Comparison of ENCODE assay signal across 9 mouse cellular contexts in the genomic region with DNA sequence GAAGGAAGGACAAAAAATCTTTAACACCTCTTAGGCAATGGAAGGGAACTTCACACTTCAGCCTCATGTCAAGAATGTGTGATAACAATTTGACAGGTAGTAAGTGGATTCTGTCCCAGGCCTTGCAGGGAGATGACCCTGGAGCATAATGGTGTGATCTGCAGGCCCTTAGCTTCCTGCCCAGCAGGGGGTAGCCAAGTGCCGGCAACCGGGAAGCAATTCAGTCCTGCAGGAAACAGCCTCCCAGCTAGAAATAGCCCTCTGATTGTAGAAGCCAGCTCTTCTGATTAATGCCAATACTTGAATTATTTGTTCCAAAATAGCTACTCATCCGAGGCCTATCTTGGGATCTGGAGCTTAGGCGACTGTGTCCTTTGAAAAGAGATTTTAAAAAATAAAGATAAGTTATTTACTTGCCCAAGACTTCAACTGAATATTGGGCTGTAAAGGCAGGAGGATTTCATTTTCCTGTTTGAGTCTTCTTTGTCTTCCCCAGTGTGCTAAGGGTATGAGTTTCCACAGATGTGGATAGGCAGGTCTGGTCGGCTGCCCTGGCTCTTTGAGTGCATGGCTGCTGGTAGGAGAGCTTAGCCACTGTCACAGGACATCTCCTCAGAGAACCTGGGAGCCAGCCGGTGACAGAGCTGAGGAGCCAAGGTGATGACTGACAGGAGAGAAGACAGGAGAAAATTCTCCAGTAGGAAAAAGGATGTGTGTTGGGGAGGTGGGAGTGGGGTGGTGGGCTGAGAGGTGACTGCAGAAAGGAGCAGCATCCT.
A peak's percentile ranks its signal among the peaks of the same experiment; 100 is the strongest.
DNase-seq lines count a peak whose midpoint lies in the region; ATAC-seq lines count a peak whose summit lies in the region.
"Had no signal": no experiment of that assay in that cellular context is flagged by ENCODE, and none has a peak within 500 bp of the region (broad histone marks: within the 10 kb centered on the region; RNA-seq: fewer than 3 reads in every experiment).

No protein-coding gene starts in this region.

- H3K36me3 ChIP-seq in hindbrain, embryonic 10.5 days: no peaks in the 10 kb centered on the region
- H3K36me3 ChIP-seq: embryonic facial prominence, embryonic 15.5 days had no signal

- peak; percentile 78; the same call in 1 of the 2 replicates for ATAC-seq in megakaryocyte-erythroid progenitor cell, adult 5-6 weeks (replicated peaks; ENCODE audit: low FRiP score, low TSS enrichment, poor library complexity, severe bottlenecking)

- peak overlapping the region; percentile 79 for H3K27ac ChIP-seq in hindbrain, embryonic 10.5 days
- H3K27ac ChIP-seq: embryonic facial prominence, embryonic 15.5 days had no signal

- 26% methylated on average over 6 of the region's 6 CpGs for WGBS in hindbrain, embryonic 10.5 days

- peak; percentile 18 for DNase-seq in WW6 (ENCODE audit: low read depth, low spot score)
- peak; percentile 81 to 83 for DNase-seq in cerebellum, postnatal 10 days
- peak; percentile 5 to 31 for DNase-seq in frontal cortex, postnatal 14 days (ENCODE audit: low spot score in 2 of 2)
- peak; percentile 71 for DNase-seq in hindbrain, embryonic 10.5 days (ENCODE audit: low spot score)
- peak; percentile 27 to 51 for DNase-seq in layer of hippocampus, postnatal 10 days (ENCODE audit: low spot score in 2 of 2)
- DNase-seq in right cerebral cortex, postnatal 14 days: peak; percentile 35
- DNase-seq in c-Kit-positive CD71-positive TER-119-positive erythroid progenitor cells, embryonic 14.5 days (ENCODE audit: low spot score): no peak

- no peaks in the 10 kb centered on the region for H3K9me3 ChIP-seq in hindbrain, embryonic 10.5 days
- H3K9me3 ChIP-seq: embryonic facial prominence, embryonic 15.5 days had no signal

- no peaks in the 10 kb centered on the region for H3K27me3 ChIP-seq in hindbrain, embryonic 10.5 days (ENCODE audit: insufficient read depth, poor library complexity, severe bottlenecking)
- H3K27me3 ChIP-seq: embryonic facial prominence, embryonic 15.5 days had no signal

- no peak overlapping the region for H3K4me3 ChIP-seq in hindbrain, embryonic 10.5 days
- H3K4me3 ChIP-seq: embryonic facial prominence, embryonic 15.5 days had no signal

- peaks cover 12% of the 10 kb centered on the region for H3K4me1 ChIP-seq in hindbrain, embryonic 10.5 days (replicated peaks)
- H3K4me1 ChIP-seq: embryonic facial prominence, embryonic 15.5 days had no signal
